Mouse (Mus musculus) liver, embryonic 12.5 days (tissue): ENCODE measurements around the gene Dgki. TPM values are rescaled to one million over a fixed set of nuclear protein-coding genes. Genes with fewer than 3 reads are reported as not detected.

Source experiments
- ATAC-seq: fragments of 200-750 bp; cut with Nextera tagmentation; 2 replicates; pipeline ENCODE4 v1.8.0; 2017; ENCODE audit warnings: moderate number of reproducible peaks, mild to moderate bottlenecking, moderate library complexity
- H3K27ac ChIP-seq: fragments of 300-500 bp; sonication (generic); 2 replicates; pipeline ENCODE4 v1.5.1; 2016; ENCODE audit warnings: mild to moderate bottlenecking
- H3K27me3 ChIP-seq: fragments of 300-500 bp; sonication (generic); replicated peaks from 2 replicates; pipeline ENCODE4 v1.6.1; 2016; ENCODE audit warnings: mild to moderate bottlenecking, moderate library complexity
- H3K36me3 ChIP-seq: fragments of 300-500 bp; sonication (generic); 2 replicates; pipeline ENCODE4 v1.6.1; 2016; ENCODE audit warnings: mild to moderate bottlenecking, moderate library complexity
- H3K4me1 ChIP-seq: fragments of 300-500 bp; sonication (generic); 2 replicates; pipeline ENCODE4 v1.6.1; 2016
- H3K4me2 ChIP-seq: fragments of 300-500 bp; sonication (generic); 2 replicates; pipeline ENCODE4 v1.6.1; 2016; ENCODE audit warnings: mild to moderate bottlenecking, moderate library complexity
- H3K4me3 ChIP-seq: fragments of 300-500 bp; sonication (generic); 2 replicates; pipeline ENCODE4 v1.5.1; 2016; ENCODE audit warnings: mild to moderate bottlenecking, moderate library complexity
- H3K9ac ChIP-seq: fragments of 300-500 bp; sonication (generic); 2 replicates; pipeline ENCODE4 v1.6.1; 2016; ENCODE audit warnings: mild to moderate bottlenecking, moderate library complexity
- H3K9me3 ChIP-seq: fragments of 300-500 bp; sonication (generic); replicated peaks from 2 replicates; pipeline ENCODE4 v1.6.1; 2016; ENCODE audit warnings: mild to moderate bottlenecking, moderate library complexity
- WGBS: fragments of 180-500 bp; shearing (Covaris S2); methylation state at CpG from one replicate; pipeline ENCODE4 v1.1.7; 2016; ENCODE audit not compliant: insufficient replicate concordance; 5-methylcytosine and 5-hydroxymethylcytosine counted together
- polyA plus RNA-seq: library from polyadenylated mRNA; unstranded; fragments of >200 nt; fragmentation: Nextera tagmentation; extraction: Ambion mirVana; gene quantifications from 2 replicates; pipeline ENCODE4 v1.2.1, GENCODE M21; 2016

Gene Dgki
- polyA plus RNA-seq, 1 experiment from 2014 or later, result 0.06 TPM

- Histone ChIP-seq H3K4me3 (no peak overlapping the region), H3K9me3 (no peaks in the 10 kb centered on the region), H3K9ac (no peak overlapping the region), H3K27ac (no peak overlapping the region), H3K4me2 (no peak overlapping the region), H3K4me1 (no peaks in the 10 kb centered on the region), H3K27me3 (no peaks in the 10 kb centered on the region), H3K36me3 (no peaks in the 10 kb centered on the region)
- no peak for ATAC-seq
- 65% methylated on average over 3 of the region's 3 CpGs for WGBS
These were observed 456.9 kb downstream of the Dgki start for GRCm38 (mm10) chr6:36843031-36843488.

- H3K27ac ChIP-seq, result no peak overlapping the region
- no peaks in the 10 kb centered on the region for H3K36me3 ChIP-seq
- no peaks in the 10 kb centered on the region for H3K4me1 ChIP-seq
- no peak overlapping the region for H3K9ac ChIP-seq
- no peak overlapping the region for H3K4me3 ChIP-seq
- no peaks in the 10 kb centered on the region for H3K9me3 ChIP-seq
- no peaks in the 10 kb centered on the region for H3K27me3 ChIP-seq
- ATAC-seq, result no peak
- no peak overlapping the region for H3K4me2 ChIP-seq
- WGBS, result 69% methylated on average over 5 of the region's 5 CpGs
These were observed 457.7 kb downstream of the Dgki start for GRCm38 (mm10) chr6:36842101-36842922.

- ATAC-seq, result no peak
- Histone ChIP-seq H3K27me3 (no peaks in the 10 kb centered on the region), H3K4me3 (no peak overlapping the region), H3K27ac (no peak overlapping the region), H3K4me1 (no peaks in the 10 kb centered on the region), H3K9ac (no peak overlapping the region), H3K36me3 (no peaks in the 10 kb centered on the region), H3K4me2 (no peak overlapping the region), H3K9me3 (no peaks in the 10 kb centered on the region)
- WGBS, result 62% methylated on average over 3 of the region's 3 CpGs
These were observed 458.3 kb downstream of the Dgki start for GRCm38 (mm10) chr6:36841701-36842100.

- H3K27ac ChIP-seq, result no peak overlapping the region
- no peak overlapping the region for H3K4me3 ChIP-seq
- no peak for ATAC-seq
- H3K36me3 ChIP-seq, result no peaks in the 10 kb centered on the region
- H3K4me1 ChIP-seq, result no peaks in the 10 kb centered on the region
- H3K9me3 ChIP-seq, result no peaks in the 10 kb centered on the region
- no peaks in the 10 kb centered on the region for H3K27me3 ChIP-seq
- H3K9ac ChIP-seq, result no peak overlapping the region
- H3K4me2 ChIP-seq, result no peak overlapping the region
These were observed 458.8 kb downstream of the Dgki start for GRCm38 (mm10) chr6:36841174-36841573.

GRCm38 (mm10) chr6:36838747-36839146 lies 461.2 kb downstream of the Dgki start:
- H3K27ac ChIP-seq, result no peak overlapping the region
- no peaks in the 10 kb centered on the region for H3K36me3 ChIP-seq
- no peak overlapping the region for H3K9ac ChIP-seq
- no peak overlapping the region for H3K4me2 ChIP-seq
- no peak overlapping the region for H3K4me3 ChIP-seq
- no peaks in the 10 kb centered on the region for H3K27me3 ChIP-seq
- no peaks in the 10 kb centered on the region for H3K4me1 ChIP-seq
- 63% methylated on average over 1 of the region's 1 CpGs for WGBS
- H3K9me3 ChIP-seq, result no peaks in the 10 kb centered on the region
- no peak for ATAC-seq

- 53% methylated on average over 3 of the region's 3 CpGs for WGBS
- H3K4me3 ChIP-seq, result no peak overlapping the region
- no peak overlapping the region for H3K4me2 ChIP-seq
- H3K36me3 ChIP-seq, result no peaks in the 10 kb centered on the region
- H3K4me1 ChIP-seq, result no peaks in the 10 kb centered on the region
- no peak overlapping the region for H3K9ac ChIP-seq
- no peak overlapping the region for H3K27ac ChIP-seq
- ATAC-seq, result no peak
- H3K9me3 ChIP-seq, result no peaks in the 10 kb centered on the region
- H3K27me3 ChIP-seq, result no peaks in the 10 kb centered on the region
These were observed 464.6 kb downstream of the Dgki start for GRCm38 (mm10) chr6:36835351-36835750.

- WGBS, result 60% methylated on average over 4 of the region's 4 CpGs
- H3K36me3 ChIP-seq, result no peaks in the 10 kb centered on the region
- H3K4me3 ChIP-seq, result no peak overlapping the region
- H3K27ac ChIP-seq, result no peak overlapping the region
- no peak overlapping the region for H3K9ac ChIP-seq
- ATAC-seq, result no peak
- no peak overlapping the region for H3K4me2 ChIP-seq
- H3K4me1 ChIP-seq, result no peaks in the 10 kb centered on the region
- H3K9me3 ChIP-seq, result no peaks in the 10 kb centered on the region
- no peaks in the 10 kb centered on the region for H3K27me3 ChIP-seq
These were observed 465.2 kb downstream of the Dgki start for GRCm38 (mm10) chr6:36834695-36835265.

- no peak for ATAC-seq
- H3K9me3 ChIP-seq, result no peaks in the 10 kb centered on the region
- H3K27ac ChIP-seq, result no peak overlapping the region
- H3K36me3 ChIP-seq, result no peaks in the 10 kb centered on the region
- no peaks in the 10 kb centered on the region for H3K4me1 ChIP-seq
- no peak overlapping the region for H3K9ac ChIP-seq
- WGBS, result 66% methylated on average over 4 of the region's 4 CpGs
- no peak overlapping the region for H3K4me3 ChIP-seq
- H3K4me2 ChIP-seq, result no peak overlapping the region
- no peaks in the 10 kb centered on the region for H3K27me3 ChIP-seq
These were observed 467.3 kb downstream of the Dgki start for GRCm38 (mm10) chr6:36832681-36833080.

- no peak overlapping the region for H3K4me2 ChIP-seq
These were observed 467.8 kb downstream of the Dgki start for GRCm38 (mm10) chr6:36832207-36832606.

GRCm38 (mm10) chr6:36830371-36830925 lies 469.5 kb downstream of the Dgki start:
- H3K4me1 ChIP-seq, result no peaks in the 10 kb centered on the region
- WGBS, result 60% methylated on average over 9 of the region's 9 CpGs
- H3K36me3 ChIP-seq, result no peaks in the 10 kb centered on the region
- no peak for ATAC-seq
- no peaks in the 10 kb centered on the region for H3K27me3 ChIP-seq
- no peaks in the 10 kb centered on the region for H3K9me3 ChIP-seq
- H3K4me3 ChIP-seq, result no peak overlapping the region
- no peak overlapping the region for H3K4me2 ChIP-seq
- H3K27ac ChIP-seq, result no peak overlapping the region
- no peak overlapping the region for H3K9ac ChIP-seq

More at GRCm38 (mm10) chr6:36832207-36832606, 467.8 kb downstream of the Dgki start:
- H3K27ac ChIP-seq, result no peak overlapping the region
- no peak overlapping the region for H3K4me3 ChIP-seq
- H3K27me3 ChIP-seq, result no peaks in the 10 kb centered on the region
- no peaks in the 10 kb centered on the region for H3K9me3 ChIP-seq
- 57% methylated on average over 2 of the region's 2 CpGs for WGBS
- H3K4me1 ChIP-seq, result no peaks in the 10 kb centered on the region
- no peaks in the 10 kb centered on the region for H3K36me3 ChIP-seq
- ATAC-seq, result no peak
- no peak overlapping the region for H3K9ac ChIP-seq

- H3K9ac ChIP-seq, result no peak overlapping the region
- no peak for ATAC-seq
These were observed 480.3 kb downstream of the Dgki start for GRCm38 (mm10) chr6:36819784-36820050.

GRCm38 (mm10) chr6:36819019-36819783 lies 480.8 kb downstream of the Dgki start:
- H3K4me1 ChIP-seq, result no peaks in the 10 kb centered on the region
- 45% methylated on average over 8 of the region's 8 CpGs for WGBS
- H3K9ac ChIP-seq, result no peak overlapping the region
- no peak overlapping the region for H3K27ac ChIP-seq
- H3K4me3 ChIP-seq, result no peak overlapping the region
- H3K36me3 ChIP-seq, result no peaks in the 10 kb centered on the region
- H3K9me3 ChIP-seq, result no peaks in the 10 kb centered on the region
- H3K27me3 ChIP-seq, result no peaks in the 10 kb centered on the region
- ATAC-seq, result no peak
- H3K4me2 ChIP-seq, result no peak overlapping the region

More at GRCm38 (mm10) chr6:36819784-36820050, 480.3 kb downstream of the Dgki start:
- H3K9me3 ChIP-seq, result no peaks in the 10 kb centered on the region
- H3K4me1 ChIP-seq, result no peaks in the 10 kb centered on the region
- no peak overlapping the region for H3K4me2 ChIP-seq
- H3K36me3 ChIP-seq, result no peaks in the 10 kb centered on the region
- H3K27ac ChIP-seq, result no peak overlapping the region
- H3K27me3 ChIP-seq, result no peaks in the 10 kb centered on the region
- H3K4me3 ChIP-seq, result no peak overlapping the region
